Mouse (Mus musculus) neural tube, embryonic 13.5 days (tissue): Measurements from ENCODE around the gene Mast4. TPM values are rescaled to one million over a fixed set of nuclear protein-coding genes. Genes with fewer than 3 reads are reported as not detected.

Source experiments
- ATAC-seq: fragments of 200-750 bp; cut with Nextera tagmentation; 2 replicates; pipeline ENCODE4 v1.8.0; 2017; ENCODE audit warnings: low read depth, mild to moderate bottlenecking, moderate TSS enrichment, moderate library complexity
- H3K27ac ChIP-seq: fragments of 300-500 bp; sonication (generic); replicated peaks from 2 replicates; pipeline ENCODE4 v1.5.1; 2015; ENCODE audit warnings: moderate library complexity, mild to moderate bottlenecking, inconsistent platforms
- H3K27me3 ChIP-seq: fragments of 300-500 bp; sonication (generic); 2 replicates; pipeline ENCODE4 v1.6.1; 2015; ENCODE audit warnings: mild to moderate bottlenecking, inconsistent platforms
- H3K36me3 ChIP-seq: fragments of 300-500 bp; sonication (generic); 2 replicates; pipeline ENCODE4 v1.6.1; 2015; ENCODE audit warnings: mild to moderate bottlenecking, inconsistent platforms
- H3K4me1 ChIP-seq: fragments of 300-500 bp; sonication (generic); replicated peaks from 2 replicates; pipeline ENCODE4 v1.6.1; 2015; ENCODE audit warnings: inconsistent platforms
- H3K4me2 ChIP-seq: fragments of 300-500 bp; sonication (generic); 2 replicates; pipeline ENCODE4 v1.6.1; 2015; ENCODE audit warnings: inconsistent platforms, mild to moderate bottlenecking, moderate library complexity
- H3K4me3 ChIP-seq: fragments of 300-500 bp; sonication (generic); 2 replicates; pipeline ENCODE4 v1.5.1; 2015; ENCODE audit warnings: mild to moderate bottlenecking, inconsistent platforms
- H3K9ac ChIP-seq: fragments of 300-500 bp; sonication (generic); 2 replicates; pipeline ENCODE4 v1.6.1; 2015; ENCODE audit warnings: moderate library complexity, mild to moderate bottlenecking, inconsistent platforms
- H3K9me3 ChIP-seq: fragments of 300-500 bp; sonication (generic); 2 replicates; pipeline ENCODE4 v1.6.1; 2016; ENCODE audit warnings: inconsistent platforms
- WGBS: fragments of 180-500 bp; shearing (Covaris S2); methylation state at CpG from one replicate; pipeline ENCODE4 v1.1.7; 2015; 5-methylcytosine and 5-hydroxymethylcytosine counted together
- polyA plus RNA-seq: library from polyadenylated mRNA; unstranded; fragments of >200 nt; fragmentation: Nextera tagmentation; extraction: Ambion mirVana; gene quantifications from 2 replicates; pipeline ENCODE4 v1.2.1, GENCODE M21; 2015

Mast4 gene
- polyA plus RNA-seq, 1 experiment from 2014 or later = 19.5 TPM

- ATAC-seq = no peak
- H3K4me3 ChIP-seq = no peak within 1 kb of the TSS
- 74% methylated on average over 8 of the region's 8 CpGs for WGBS
Observed at GRCm38 (mm10) chr13:102693341-102693801, 640.9 kb downstream of the Mast4 start, which contains the start of gene Cd180. Gene Cd180, plus strand, starts transcription at chr13:102693558.

GRCm38 (mm10) chr13:102691408-102692150 lies 642.7 kb downstream of the Mast4 start:
- ATAC-seq = no peak
- Histone ChIP-seq H3K27ac (no peak overlapping the region), H3K9ac (no peak overlapping the region), H3K9me3 (no peaks in the 10 kb centered on the region), H3K4me2 (no peak overlapping the region), H3K27me3 (no peaks in the 10 kb centered on the region; the same call in 1 of the 2 replicates), H3K4me3 (no peak overlapping the region), H3K4me1 (0 out of 2 replicates have a peak, but pooled peaks cover 5% of the 10 kb centered on the region), H3K36me3 (no peaks in the 10 kb centered on the region)
- 55% methylated on average over 11 of the region's 11 CpGs for WGBS

More at GRCm38 (mm10) chr13:102693341-102693801, 640.9 kb downstream of the Mast4 start, which contains the start of gene Cd180:
- no peak within 1 kb of the TSS for H3K4me2 ChIP-seq
- no peak within 1 kb of the TSS for H3K9ac ChIP-seq
- H3K36me3 ChIP-seq = no peaks in the 10 kb centered on the region
- H3K27ac ChIP-seq = no peak within 1 kb of the TSS
- H3K9me3 ChIP-seq = no peaks in the 10 kb centered on the region
- H3K4me1 ChIP-seq = peaks cover 6% of the 10 kb centered on the region
- H3K27me3 ChIP-seq = no peaks in the 10 kb centered on the region; the same call in 1 of the 2 replicates

GRCm38 (mm10) chr13:102690184-102690583 lies 644.1 kb downstream of the Mast4 start:
- WGBS = 93% methylated on average over 5 of the region's 5 CpGs
- H3K4me3 ChIP-seq = no peak overlapping the region

DNA sequence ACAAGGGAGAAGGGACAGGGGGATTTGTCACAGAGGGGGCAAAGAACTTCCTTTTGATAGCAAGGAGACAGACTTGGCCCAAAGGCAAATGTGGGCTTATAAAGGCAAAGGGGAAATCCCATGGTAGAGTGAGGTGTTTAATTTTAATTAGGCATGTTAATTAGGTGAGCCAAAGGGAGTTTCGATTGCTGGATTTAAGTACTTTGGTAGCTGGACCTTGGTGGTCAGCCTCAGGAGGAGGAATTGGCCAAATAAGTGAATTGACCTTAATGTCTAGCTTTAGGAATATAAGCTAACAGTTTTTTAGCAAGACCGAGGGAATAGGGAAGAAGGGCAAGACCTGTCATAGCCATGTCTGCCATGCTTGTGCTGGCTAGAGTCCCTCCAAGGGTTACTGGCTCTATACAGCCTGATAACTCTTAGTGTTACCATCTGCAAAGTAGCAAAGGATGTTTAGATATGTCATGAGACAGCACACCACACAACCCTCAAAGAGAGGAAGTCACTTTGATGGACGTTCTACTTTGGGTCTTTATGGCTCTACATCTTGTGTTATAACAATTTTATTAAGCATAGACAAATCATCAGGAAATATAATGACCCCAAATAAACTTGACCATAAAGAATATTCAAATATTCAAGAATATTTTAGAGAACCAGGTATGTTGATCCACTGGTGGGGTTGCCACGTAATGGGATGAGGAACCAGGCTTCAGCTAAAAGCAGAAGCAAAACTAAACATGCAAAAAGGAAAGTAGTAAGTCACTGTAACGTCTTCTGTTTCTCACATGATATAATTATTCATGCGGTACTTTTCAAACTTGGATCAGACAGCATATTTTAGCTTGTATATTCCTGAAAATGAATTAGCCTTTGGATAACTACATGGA lies 644.9 kb downstream of the Mast4 start:
- Histone ChIP-seq H3K9ac (no peak overlapping the region), H3K4me1 (0 out of 2 replicates have a peak, but pooled peaks cover 5% of the 10 kb centered on the region), H3K9me3 (no peaks in the 10 kb centered on the region), H3K27ac (no peak overlapping the region), H3K4me2 (no peak overlapping the region), H3K36me3 (no peaks in the 10 kb centered on the region), H3K27me3 (no peaks in the 10 kb centered on the region; the same call in 1 of the 2 replicates), H3K4me3 (no peak overlapping the region)
- 90% methylated on average over 6 of the region's 6 CpGs for WGBS
- no peak for ATAC-seq

More at GRCm38 (mm10) chr13:102690184-102690583, 644.1 kb downstream of the Mast4 start:
- Histone ChIP-seq H3K9ac (no peak overlapping the region), H3K36me3 (no peaks in the 10 kb centered on the region), H3K4me2 (no peak overlapping the region), H3K27ac (no peak overlapping the region), H3K4me1 (0 out of 2 replicates have a peak, but pooled peaks cover 5% of the 10 kb centered on the region), H3K9me3 (no peaks in the 10 kb centered on the region), H3K27me3 (no peaks in the 10 kb centered on the region; the same call in 1 of the 2 replicates)
- no peak for ATAC-seq

GRCm38 (mm10) chr13:102688121-102688520 lies 646.2 kb downstream of the Mast4 start:
- Histone ChIP-seq H3K9ac (no peak overlapping the region), H3K4me2 (no peak overlapping the region), H3K4me3 (no peak overlapping the region), H3K9me3 (no peaks in the 10 kb centered on the region), H3K4me1 (0 out of 2 replicates have a peak, but pooled peaks cover 5% of the 10 kb centered on the region), H3K27me3 (no peaks in the 10 kb centered on the region; the same call in 1 of the 2 replicates), H3K36me3 (no peaks in the 10 kb centered on the region), H3K27ac (no peak overlapping the region)
- WGBS = 91% methylated on average over 1 of the region's 1 CpGs
- ATAC-seq = no peak

- WGBS = 84% methylated on average over 4 of the region's 4 CpGs
- Histone ChIP-seq H3K4me2 (no peak overlapping the region), H3K36me3 (no peaks in the 10 kb centered on the region), H3K9me3 (no peaks in the 10 kb centered on the region), H3K9ac (no peak overlapping the region), H3K27ac (no peak overlapping the region), H3K4me3 (no peak overlapping the region), H3K4me1 (no peaks in the 10 kb centered on the region), H3K27me3 (no peaks in the 10 kb centered on the region)
- no peak for ATAC-seq
Observed at GRCm38 (mm10) chr13:102684890-102685289, 649.4 kb downstream of the Mast4 start.
